Mouse (Mus musculus) brain, embryonic 14.5 days (tissue): ENCODE results near the gene Zfp654.

Experiments
- CTCF ChIP-seq: fragments of 200-500 bp; IDR thresholded peaks from 2 replicates; pipeline ENCODE4 v1.5.1; 2012; ENCODE audit warnings: inconsistent platforms, mild to moderate bottlenecking, moderate library complexity, borderline replicate concordance; ENCODE audit not compliant: insufficient read depth, insufficient read length; ENCODE audit errors: extremely low read depth
- POLR2A ChIP-seq: fragments of 200-500 bp; IDR thresholded peaks from 2 replicates; pipeline ENCODE4 v1.6.1; 2012; ENCODE audit warnings: mild to moderate bottlenecking, inconsistent platforms, borderline replicate concordance; ENCODE audit not compliant: poor library complexity, insufficient read depth, insufficient read length, severe bottlenecking; ENCODE audit errors: extremely low read depth

DNA sequence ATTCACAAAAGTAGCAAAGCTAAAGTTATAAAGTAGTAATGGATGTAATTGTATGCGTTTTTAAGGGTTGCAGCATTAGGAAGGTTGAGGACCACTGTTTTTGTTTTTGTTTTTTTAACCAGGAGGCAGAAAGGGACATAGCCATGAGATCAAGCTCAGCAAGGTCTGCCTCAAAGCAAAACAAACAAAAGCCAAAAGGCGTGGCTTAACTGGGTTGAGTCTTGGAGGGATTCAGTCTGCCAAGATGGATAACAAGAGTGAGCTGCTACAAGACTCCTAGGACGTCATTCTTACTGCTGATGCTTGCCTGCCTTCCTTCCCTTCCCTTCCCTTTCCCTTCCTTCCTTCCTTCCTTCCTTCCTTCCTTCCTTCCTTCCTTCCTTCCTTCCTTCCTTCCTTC, 20.8 kb upstream of the Zfp654 start:
- TF ChIP-seq CTCF, result no peak
- TF ChIP-seq POLR2A, result no peak
